Mouse (Mus musculus) MEL (cell line): ENCODE results near the gene Zhx3. TPM values are rescaled to one million over a fixed set of nuclear protein-coding genes. Genes with fewer than 3 reads are reported as not detected.

Source experiments
- DNase-seq: peaks from one replicate; pipeline ENCODE4 v3.0.0; 2011; ENCODE audit warnings: low read depth, low spot score
- H3K27ac ChIP-seq: 2 replicates; pipeline ENCODE4 v1.5.1; 2012; ENCODE audit warnings: low read depth, mild to moderate bottlenecking, control low read depth, low read length, moderate library complexity; ENCODE audit not compliant: control insufficient read depth
- H3K27me3 ChIP-seq, 2 experiments: fragments of 150-350 bp in 1 of 2; sonication (generic) in 1 of 2; 2 replicates each; pipeline ENCODE4 v1.6.1; 2012; ENCODE audit warnings: low read length in 2 of 2, mild to moderate bottlenecking in 2 of 2, improper control_type of control experiment in 1 of 2, moderate library complexity in 1 of 2; ENCODE audit not compliant: insufficient read depth in 2 of 2, control insufficient read depth in 1 of 2
- H3K36me3 ChIP-seq, 2 experiments: 2 replicates each; pipeline ENCODE4 v1.6.1; 2012 to 2014; ENCODE audit warnings: low read length in 2 of 2, improper control_type of control experiment in 1 of 2, inconsistent platforms in 1 of 2, mild to moderate bottlenecking in 1 of 2; ENCODE audit not compliant: insufficient read depth in 2 of 2, control insufficient read depth in 1 of 2
- H3K4me1 ChIP-seq, 2 experiments: fragments of 150-350 bp in 1 of 2; sonication (generic) in 1 of 2; 2 replicates each; pipeline ENCODE4 v1.6.1; 2012; ENCODE audit warnings: low read length in 2 of 2, improper control_type of control experiment in 1 of 2, mild to moderate bottlenecking in 1 of 2; ENCODE audit not compliant: insufficient read depth in 2 of 2, control insufficient read depth in 1 of 2
- H3K4me3 ChIP-seq, 2 experiments: fragments of 150-350 bp in 1 of 2; sonication (generic) in 1 of 2; 2 replicates each; pipeline ENCODE4 v1.5.1; 2012; ENCODE audit warnings: low read depth in 2 of 2, low read length in 2 of 2, mild to moderate bottlenecking in 2 of 2, moderate library complexity in 2 of 2, control low read depth in 1 of 2, improper control_type of control experiment in 1 of 2; ENCODE audit not compliant: control insufficient read depth in 1 of 2, insufficient read depth in 1 of 2
- H3K79me2 ChIP-seq: 2 replicates; pipeline ENCODE4 v1.6.1; 2012; ENCODE audit warnings: mild to moderate bottlenecking, low read length, moderate library complexity; ENCODE audit not compliant: control insufficient read depth, poor library complexity, insufficient read depth
- H3K9ac ChIP-seq: 2 replicates; pipeline ENCODE4 v1.6.1; 2012; ENCODE audit warnings: low read depth, mild to moderate bottlenecking, control low read depth, low read length, moderate library complexity; ENCODE audit not compliant: control insufficient read depth, poor library complexity, severe bottlenecking
- H3K9me3 ChIP-seq: fragments of 150-350 bp; sonication (generic); replicated peaks from 2 replicates; pipeline ENCODE4 v1.6.1; 2012; ENCODE audit warnings: mild to moderate bottlenecking, low read length, improper control_type of control experiment, moderate library complexity; ENCODE audit not compliant: insufficient read depth
- CHD1 ChIP-seq: IDR thresholded peaks from 2 replicates; pipeline ENCODE4 v1.6.1; 2012; ENCODE audit warnings: low read depth, mild to moderate bottlenecking, inconsistent platforms, low read length, improper control_type of control experiment
- CTCF ChIP-seq, 3 experiments: IDR thresholded peaks in 2 of 3; conservative IDR thresholded peaks in 1 of 3; 2 replicates each; pipeline ENCODE4 v1.5.1; 2011 to 2012; ENCODE audit warnings: low read length in 3 of 3, low read depth in 2 of 3, mild to moderate bottlenecking in 2 of 3, improper control_type of control experiment in 1 of 3, inconsistent platforms in 1 of 3, mixed read lengths in 1 of 3, moderate library complexity in 1 of 3; ENCODE audit not compliant: control insufficient read depth in 1 of 3, insufficient read depth in 1 of 3, poor library complexity in 1 of 3, severe bottlenecking in 1 of 3
- E2F4 ChIP-seq: IDR thresholded peaks from 2 replicates; pipeline ENCODE4 v1.6.1; 2011; ENCODE audit warnings: low read depth, low read length, improper control_type of control experiment, borderline replicate concordance
- ELF1 ChIP-seq: IDR thresholded peaks from 2 replicates; pipeline ENCODE4 v1.6.1; 2014; ENCODE audit warnings: low read depth, mild to moderate bottlenecking, inconsistent platforms, low read length, improper control_type of control experiment, moderate library complexity
- EP300 ChIP-seq, 2 experiments: IDR thresholded peaks; 2 replicates each; pipeline ENCODE4 v1.6.1; 2011; ENCODE audit warnings: improper control_type of control experiment in 2 of 2, low read length in 2 of 2, low read depth in 1 of 2, mild to moderate bottlenecking in 1 of 2
- GATA1 ChIP-seq: IDR thresholded peaks from 2 replicates; pipeline ENCODE4 v1.6.1; 2011; ENCODE audit warnings: low read depth, low read length, improper control_type of control experiment
- JUND ChIP-seq: IDR thresholded peaks from 2 replicates; pipeline ENCODE4 v1.6.1; 2011; ENCODE audit warnings: low read depth, mild to moderate bottlenecking, improper control_type of control experiment, low read length
- MAX ChIP-seq: IDR thresholded peaks from 2 replicates; pipeline ENCODE4 v1.6.1; 2011; ENCODE audit warnings: low read length, improper control_type of control experiment
- MAZ ChIP-seq: IDR thresholded peaks from 2 replicates; pipeline ENCODE4 v1.6.1; 2012; ENCODE audit warnings: low read depth, mild to moderate bottlenecking, inconsistent platforms, low read length, improper control_type of control experiment
- MEF2A ChIP-seq: IDR thresholded peaks from 2 replicates; pipeline ENCODE4 v1.6.1; 2014; ENCODE audit warnings: low read depth, mild to moderate bottlenecking, inconsistent platforms, low read length, improper control_type of control experiment; ENCODE audit not compliant: poor library complexity, insufficient replicate concordance, severe bottlenecking; ENCODE audit errors: extremely low read depth
- MXI1 ChIP-seq: IDR thresholded peaks from 2 replicates; pipeline ENCODE4 v1.6.1; 2011; ENCODE audit warnings: mild to moderate bottlenecking, low read depth, low read length, improper control_type of control experiment
- MYC ChIP-seq: IDR thresholded peaks from 2 replicates; pipeline ENCODE4 v1.6.1; 2011; ENCODE audit warnings: low read depth, mild to moderate bottlenecking, low read length, improper control_type of control experiment, moderate library complexity
- NELFE ChIP-seq: IDR thresholded peaks from 2 replicates; pipeline ENCODE4 v1.6.1; 2011; ENCODE audit warnings: low read depth, low read length, improper control_type of control experiment
- NRF1 ChIP-seq: IDR thresholded peaks from 2 replicates; pipeline ENCODE4 v1.6.1; 2014; ENCODE audit warnings: low read depth, mild to moderate bottlenecking, inconsistent platforms, low read length, improper control_type of control experiment, moderate library complexity; ENCODE audit not compliant: poor library complexity, insufficient read depth, severe bottlenecking
- POLR2A ChIP-seq, 2 experiments: IDR thresholded peaks; 2 replicates each; pipeline ENCODE4 v1.6.1; 2011 to 2012; ENCODE audit warnings: low read length in 2 of 2, mild to moderate bottlenecking in 2 of 2, control low read depth in 1 of 2, improper control_type of control experiment in 1 of 2, low read depth in 1 of 2, moderate library complexity in 1 of 2; ENCODE audit not compliant: control insufficient read depth in 1 of 2, insufficient read depth in 1 of 2, poor library complexity in 1 of 2
- POLR2AphosphoS2 ChIP-seq: IDR thresholded peaks from 2 replicates; pipeline ENCODE4 v1.6.1; 2011; ENCODE audit warnings: low read length, improper control_type of control experiment
- RAD21 ChIP-seq: IDR thresholded peaks from 2 replicates; pipeline ENCODE4 v1.6.1; 2011; ENCODE audit warnings: mild to moderate bottlenecking, low read depth, low read length, improper control_type of control experiment
- RCOR1 ChIP-seq: IDR thresholded peaks from 2 replicates; pipeline ENCODE4 v1.6.1; 2012; ENCODE audit warnings: low read depth, mild to moderate bottlenecking, inconsistent platforms, low read length, improper control_type of control experiment
- SIN3A ChIP-seq: IDR thresholded peaks from 2 replicates; pipeline ENCODE4 v1.6.1; 2012; ENCODE audit warnings: low read length, improper control_type of control experiment, inconsistent platforms
- SMC3 ChIP-seq: IDR thresholded peaks from 2 replicates; pipeline ENCODE4 v1.6.1; 2011; ENCODE audit warnings: low read depth, low read length, improper control_type of control experiment
- TAL1 ChIP-seq: IDR thresholded peaks from 2 replicates; pipeline ENCODE4 v1.6.1; 2012; ENCODE audit warnings: mild to moderate bottlenecking, inconsistent platforms, low read length, moderate library complexity, mixed read lengths
- TBP ChIP-seq: IDR thresholded peaks from 2 replicates; pipeline ENCODE4 v1.8.0; 2011; ENCODE audit warnings: low read depth, low read length, improper control_type of control experiment
- TCF12 ChIP-seq: IDR thresholded peaks from 2 replicates; pipeline ENCODE4 v1.6.1; 2014; ENCODE audit warnings: low read depth, mild to moderate bottlenecking, inconsistent platforms, low read length, improper control_type of control experiment, moderate library complexity
- UBTF ChIP-seq: IDR thresholded peaks from 2 replicates; pipeline ENCODE4 v1.6.1; 2012; ENCODE audit warnings: low read depth, mild to moderate bottlenecking, inconsistent platforms, low read length, improper control_type of control experiment, moderate library complexity, borderline replicate concordance; ENCODE audit not compliant: insufficient read depth
- USF1 ChIP-seq: IDR thresholded peaks from 2 replicates; pipeline ENCODE4 v1.6.1; 2014; ENCODE audit warnings: low read depth, mild to moderate bottlenecking, inconsistent platforms, low read length, improper control_type of control experiment, moderate library complexity
- USF2 ChIP-seq, 2 experiments: IDR thresholded peaks; 2 replicates each; pipeline ENCODE4 v1.6.1; 2011 to 2012; ENCODE audit warnings: improper control_type of control experiment in 2 of 2, low read length in 2 of 2, borderline replicate concordance in 1 of 2, inconsistent platforms in 1 of 2, low read depth in 1 of 2, mild to moderate bottlenecking in 1 of 2; ENCODE audit not compliant: insufficient read depth in 1 of 2
- ZC3H11A ChIP-seq: IDR thresholded peaks from 2 replicates; pipeline ENCODE4 v1.6.1; 2012; ENCODE audit warnings: low read depth, mild to moderate bottlenecking, inconsistent platforms, low read length, improper control_type of control experiment
- ZKSCAN1 ChIP-seq: IDR thresholded peaks from 2 replicates; pipeline ENCODE4 v1.6.1; 2012; ENCODE audit warnings: low read depth, mild to moderate bottlenecking, inconsistent platforms, low read length, improper control_type of control experiment, moderate library complexity
- ZMIZ1 ChIP-seq: IDR thresholded peaks from 2 replicates; pipeline ENCODE4 v1.6.1; 2012; ENCODE audit warnings: low read depth, mild to moderate bottlenecking, inconsistent platforms, low read length, improper control_type of control experiment, moderate library complexity
- polyA plus RNA-seq, 2 experiments: library from polyadenylated mRNA; stranded (reverse) in 1 of 2; unstranded in 1 of 2; fragments of >175 nt in 1 of 2; fragments of >200 nt in 1 of 2; gene quantifications; 2 replicates each; pipeline versions ENCODE4 v1.2.1 to v1.2.4; 2012; ENCODE audit warnings: low replicate concordance in 2 of 2, low read depth in 1 of 2; ENCODE audit not compliant: insufficient read length in 2 of 2, insufficient read depth in 1 of 2, missing spikeins in 1 of 2
- total RNA-seq: library from RNA; depleted of rRNA; stranded (reverse); fragments of 300-350 nt; gene quantifications from 2 replicates; pipeline ENCODE4 v1.2.3, GENCODE M21; 2012

Zhx3 gene
- total and polyA plus RNA-seq, 3 experiments = 4.4 to 4.8 TPM; not detected in 1

GRCm38 (mm10) chr2:160731839-160732261, 140.9 kb downstream of the Zhx3 start:
- Histone ChIP-seq H3K9ac (peak overlapping the region; percentile 87), H3K4me1 (peaks cover 0 to 16% of the 10 kb centered on the region in 2 experiments; a peak in 3 of 4 replicates), H3K27ac (no peak overlapping the region), H3K36me3 (peaks cover 0 to 7% of the 10 kb centered on the region in 2 experiments; a peak in 1 of 4 replicates), H3K79me2 (peaks cover 16% of the 10 kb centered on the region), H3K4me3 (peak overlapping the region; percentile 73 to 96), H3K9me3 (no peaks in the 10 kb centered on the region), H3K27me3 (no peaks in the 10 kb centered on the region)
- TF ChIP-seq UBTF (no peak), TBP (no peak), MAX (no peak), GATA1 (no peak), ZC3H11A (no peak), RCOR1 (no peak), MXI1 (peak; percentile 62; the same call in 1 of the 2 replicates), TAL1 (no peak), USF1 (peak; percentile 25; the same call in 1 of the 2 replicates), SIN3A (peak; percentile 59; the same call in 1 of the 2 replicates), CHD1 (no peak), ZMIZ1 (no peak), MYC (no peak)
- peak; percentile 54 for DNase-seq

- Histone ChIP-seq H3K4me3 (peak within 1 kb of the TSS; percentile 73 to 96), H3K9me3 (no peaks in the 10 kb centered on the region), H3K36me3 (peaks cover 0 to 7% of the 10 kb centered on the region in 2 experiments; a peak in 1 of 4 replicates), H3K27me3 (no peaks in the 10 kb centered on the region), H3K4me1 (peaks cover 0 to 16% of the 10 kb centered on the region in 2 experiments; a peak in 3 of 4 replicates), H3K9ac (peak within 1 kb of the TSS; percentile 87), H3K27ac (peak within 1 kb of the TSS; percentile 11; the same call in 1 of the 2 replicates), H3K79me2 (peaks cover 16% of the 10 kb centered on the region)
- TF ChIP-seq RAD21 = no peak
- peak; percentile 68; the same call in 1 of the 2 replicates for TF ChIP-seq MAZ
- no peak for TF ChIP-seq E2F4
- no peak for TF ChIP-seq UBTF
- peak; percentile 67 for TF ChIP-seq NRF1
- no peak for TF ChIP-seq RCOR1
- peak in 1 of 2 experiments; percentile 48; a peak in 1 of 4 replicates for TF ChIP-seq POLR2A (IDR thresholded peaks at IDR 0.05; ENCODE audit: control insufficient read depth in 1 of 2, insufficient read depth in 1 of 2, low read depth in 1 of 2, low read length in 2 of 2, poor library complexity in 1 of 2)
- TF ChIP-seq EP300 (IDR thresholded peaks at IDR 0.05; ENCODE audit: low read depth in 1 of 2, low read length in 2 of 2) = no peak
- no peak for TF ChIP-seq JUND
- TF ChIP-seq MEF2A = no peak
- TF ChIP-seq TCF12 = 0 out of 2 replicates have a peak, but pooled peaks have one; percentile 14
- TF ChIP-seq ELF1 = no peak
- no peak for TF ChIP-seq GATA1
- TF ChIP-seq NELFE = peak; percentile 42
- no peak for TF ChIP-seq TBP
- no peak for TF ChIP-seq ZKSCAN1
- no peak for TF ChIP-seq POLR2AphosphoS2
- TF ChIP-seq ZMIZ1 = 0 out of 2 replicates have a peak, but pooled peaks have one; percentile 23
- TF ChIP-seq USF2 (IDR thresholded peaks at IDR 0.05; ENCODE audit: borderline replicate concordance in 1 of 2, insufficient read depth in 1 of 2, low read depth in 1 of 2, low read length in 2 of 2) = no peak
- TF ChIP-seq SIN3A = no peak; the same call in 1 of the 2 replicates
- no peak for TF ChIP-seq CTCF (IDR thresholded peaks at IDR 0.05 in 2 of 3, conservative IDR thresholded peaks at IDR 0.05 in 1 of 3; ENCODE audit: control insufficient read depth in 1 of 3, insufficient read depth in 1 of 3, low read depth in 2 of 3, low read length in 3 of 3, poor library complexity in 1 of 3, severe bottlenecking in 1 of 3)
- no peak for TF ChIP-seq SMC3
- DNase-seq = peak; percentile 94
Observed at GRCm38 (mm10) chr2:160731117-160731838, 141.5 kb downstream of the Zhx3 start, which contains the start of gene Plcg1. TSS of gene Plcg1 (plus strand) at chr2:160731300.
